Mouse (Mus musculus): Measurements from ENCODE around the gene Hist1h2be.
"Not testable (repeated sequence)": the region's sequence is repeated elsewhere in the genome, so short reads cannot be mapped to it uniquely, and the experiment has no call there.

Hist1h2be gene

GRCm38 (mm10) chr13:23573034-23573897 is 47.7 kb downstream of the Hist1h2be start:
- not testable (repeated sequence) for DNase-seq (ENCODE audit: low read depth, low spot score)

- no peak for DNase-seq (ENCODE audit: low read depth, low spot score)
Observed at GRCm38 (mm10) chr13:23572218-23573033, 48.5 kb downstream of the Hist1h2be start.

GRCm38 (mm10) chr13:23571504-23572217 is 49.3 kb downstream of the Hist1h2be start:
- not testable (repeated sequence) for DNase-seq (ENCODE audit: low read depth, low spot score)

- DNase-seq (ENCODE audit: low read depth, low spot score): peak; percentile 95
Observed at GRCm38 (mm10) chr13:23571022-23571503, 49.9 kb downstream of the Hist1h2be start, which contains the start of the genes Hist1h2ae and Hist1h2bg. Gene Hist1h2ae, minus strand, starts transcription at chr13:23571220. Gene Hist1h2bg, plus strand, starts transcription at chr13:23571396.

GRCm38 (mm10) chr13:23570261-23571021 is 50.5 kb downstream of the Hist1h2be start:
- DNase-seq (ENCODE audit: low read depth, low spot score): not testable (repeated sequence)

- no peak for DNase-seq (ENCODE audit: low read depth, low spot score)
Observed at GRCm38 (mm10) chr13:23564482-23564881, 56.4 kb downstream of the Hist1h2be start.

GRCm38 (mm10) chr13:23562699-23563462 is 58.0 kb downstream of the Hist1h2be start:
- peak; percentile 80 for DNase-seq (ENCODE audit: low read depth, low spot score)

GRCm38 (mm10) chr13:23561883-23562659 is 58.9 kb downstream of the Hist1h2be start, which contains the start of gene Hist1h3e:
Gene Hist1h3e, minus strand, starts transcription at chr13:23562369.
- DNase-seq (ENCODE audit: low read depth, low spot score): peak; percentile 99

GRCm38 (mm10) chr13:23561531-23561882 is 59.4 kb downstream of the Hist1h2be start:
- DNase-seq (ENCODE audit: low read depth, low spot score): not testable (repeated sequence)

GRCm38 (mm10) chr13:23560699-23561098 is 60.2 kb downstream of the Hist1h2be start:
- not testable (repeated sequence) for DNase-seq (ENCODE audit: low read depth, low spot score)

GRCm38 (mm10) chr13:23556906-23557305 is 64.0 kb downstream of the Hist1h2be start:
- DNase-seq (ENCODE audit: low read depth, low spot score): no peak

GRCm38 (mm10) chr13:23555839-23556416 is 65.0 kb downstream of the Hist1h2be start:
- DNase-seq (ENCODE audit: low read depth, low spot score): peak; percentile 93

GRCm38 (mm10) chr13:23554925-23555838 is 65.7 kb downstream of the Hist1h2be start:
- peak; percentile 93 for DNase-seq (ENCODE audit: low read depth, low spot score)

- DNase-seq (ENCODE audit: low read depth, low spot score): no peak
Observed at GRCm38 (mm10) chr13:23554393-23554792, 66.5 kb downstream of the Hist1h2be start.

GRCm38 (mm10) chr13:23552962-23553361 is 68.0 kb downstream of the Hist1h2be start, which contains the start of gene Hist1h1d:
Gene Hist1h1d, plus strand, starts transcription at chr13:23553262.
- no peak for DNase-seq (ENCODE audit: low read depth, low spot score)

- no peak for DNase-seq (ENCODE audit: low read depth, low spot score)
Observed at GRCm38 (mm10) chr13:23551931-23552914, 68.7 kb downstream of the Hist1h2be start.

Measured in forelimb bud, embryonic 11.5 days (tissue).